Mouse (Mus musculus) mammary gland, adult 2 months (tissue): ENCODE data around the gene Olfr844. TPM values are rescaled to one million over a fixed set of nuclear protein-coding genes. Genes with fewer than 3 reads are reported as not detected.

Source experiments
- polyA plus RNA-seq: library from polyadenylated mRNA; depleted of rRNA; stranded (reverse); fragments of >200 nt; gene quantifications from 2 replicates; pipeline ENCODE4 v1.2.3, GENCODE M21; 2012; ENCODE audit warnings: low replicate concordance; rRNA removed

Gene Olfr844
- polyA plus RNA-seq, result not detected in 2 replicates

GRCm38 (mm10) chr9:19316047-19316446 is at the start of gene Olfr844:
TSS of gene Olfr844 (plus strand) at chr9:19316347.

DNA sequence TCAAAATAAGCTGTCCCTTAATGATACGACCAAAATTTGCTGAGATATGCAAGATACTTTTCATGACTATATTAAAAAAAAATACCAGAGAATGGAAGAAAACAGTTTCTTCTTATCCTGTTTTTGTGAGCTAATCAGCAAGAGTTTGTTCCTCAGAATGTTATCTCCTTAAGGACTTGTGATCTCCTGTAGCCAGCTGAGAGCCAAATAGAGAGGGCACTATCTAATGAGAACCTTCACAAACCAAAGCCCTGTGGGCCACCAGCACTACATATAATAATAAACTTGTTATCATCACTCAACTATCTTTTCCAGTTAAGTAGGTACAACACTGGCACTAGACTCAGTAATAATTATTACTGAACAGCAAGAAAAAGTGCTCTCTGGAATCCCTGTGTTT is 20.0 kb downstream of the Olfr844 start, which contains the start of gene Olfr845:
TSS of gene Olfr845 (plus strand) at position 301 of the 400 bp plus-strand sequence.

DNA sequence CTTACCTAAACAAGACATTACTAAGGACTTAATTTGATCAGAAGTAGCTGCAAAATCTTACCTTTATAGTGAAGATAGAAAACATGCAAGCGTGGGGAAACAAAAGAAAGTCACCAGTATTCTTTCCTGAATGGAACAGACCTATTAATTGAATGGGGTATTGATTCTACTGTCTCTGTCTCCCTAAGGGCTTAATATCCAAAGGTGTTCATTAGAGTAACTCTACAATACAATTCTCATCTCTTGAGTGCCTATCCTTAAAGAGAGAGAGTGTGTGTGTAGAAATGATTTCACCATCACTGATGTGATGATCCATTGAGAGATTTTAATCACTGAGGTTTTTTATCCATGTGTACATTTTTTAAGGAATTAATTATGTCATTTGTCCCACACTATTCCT is 47.8 kb downstream of the Olfr844 start, which contains the start of gene Olfr846:
TSS of gene Olfr846 (minus strand) at position 101 of the 400 bp plus-strand sequence.

Other genes with a start within 250 kb of the Olfr844 start
- not detected in 2 replicates for gene Olfr836, start 196.0 kb upstream of the Olfr844 start, polyA plus RNA-seq
- not detected in 2 replicates for gene Olfr837, start 180.0 kb upstream of the Olfr844 start, polyA plus RNA-seq
- not detected in 2 replicates for gene Olfr839-ps1, start 139.0 kb upstream of the Olfr844 start, polyA plus RNA-seq
- gene Olfr843, start 64.4 kb upstream of the Olfr844 start, polyA plus RNA-seq, result not detected in 2 replicates
- not detected in 2 replicates for gene Olfr845, start 20.1 kb downstream of the Olfr844 start, polyA plus RNA-seq
- gene Olfr846, start 47.7 kb downstream of the Olfr844 start, polyA plus RNA-seq, result not detected in 2 replicates
- gene Olfr847, start 62.3 kb downstream of the Olfr844 start, polyA plus RNA-seq, result not detected in 2 replicates
- gene Olfr849, start 123.9 kb downstream of the Olfr844 start, polyA plus RNA-seq, result not detected in 2 replicates
- gene Olfr850, start 161.9 kb downstream of the Olfr844 start, polyA plus RNA-seq, result not detected in 2 replicates
- gene Olfr851, start 176.9 kb downstream of the Olfr844 start, polyA plus RNA-seq, result not detected in 2 replicates
- gene Olfr853, start 224.7 kb downstream of the Olfr844 start, polyA plus RNA-seq, result not detected in 2 replicates